Mouse (Mus musculus) spleen, adult 2 months (tissue): ENCODE measurements at regions not wholly inside any gene's neighbourhood (a gene's known extent, or its start where the extent isn't known, plus 50 kb on each side); places are given as distances from the start of the nearest gene placed in this dataset.

Experiments
- CTCF ChIP-seq: fragments of 200-500 bp; IDR thresholded peaks from 2 replicates; pipeline ENCODE4 v1.5.1; 2011; ENCODE audit warnings: mild to moderate bottlenecking, inconsistent platforms; ENCODE audit not compliant: insufficient read depth, insufficient read length, insufficient replicate concordance; ENCODE audit errors: extremely low read depth
- POLR2A ChIP-seq: fragments of 200-500 bp; IDR thresholded peaks from 2 replicates; pipeline ENCODE4 v1.6.1; 2011; ENCODE audit warnings: low read depth, low read length, inconsistent platforms

- TF ChIP-seq CTCF (no peak), POLR2A (no peak)
These were observed 116.0 kb upstream of the Eif4g2 start for GRCm38 (mm10) chr7:111198608-111199355.
